Mouse (Mus musculus): ENCODE results near the gene Vmn2r46. TPM values are rescaled to one million over a fixed set of nuclear protein-coding genes. Genes with fewer than 3 reads are reported as not detected.
"Not testable (repeated sequence)": the region's sequence is repeated elsewhere in the genome, so short reads cannot be mapped to it uniquely, and the experiment has no call there.

Vmn2r46 gene
- not detected in 2 replicates for polyA plus RNA-seq (2014; fragmentation: Nextera tagmentation; extraction: Ambion mirVana)

DNA sequence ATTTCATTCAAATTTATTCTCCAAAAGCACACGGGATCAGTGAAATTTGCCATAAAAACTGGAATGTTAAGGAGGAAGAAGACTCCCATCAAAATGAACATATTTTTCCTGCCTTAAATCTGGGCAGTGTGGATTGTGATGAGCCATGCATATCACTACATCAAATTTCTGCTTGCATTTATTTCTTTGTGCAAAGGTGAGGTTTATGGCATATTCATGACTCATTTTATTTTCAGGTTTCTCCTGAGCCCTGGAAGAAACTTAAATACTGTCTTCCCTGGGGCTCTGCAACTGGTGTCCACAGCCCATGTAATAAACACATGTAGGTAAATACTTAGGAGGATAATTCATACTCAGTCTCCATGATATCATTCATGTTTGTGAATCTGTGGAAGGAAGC is at the start of gene Vmn2r46:
Gene Vmn2r46, minus strand, starts transcription at position 101 of the 400 bp plus-strand sequence.
- not testable (repeated sequence) for H3K4me2 ChIP-seq (replicated peaks; ENCODE audit: low read depth, low read length); H3K4me3 ChIP-seq (ENCODE audit: low read depth, low read length); H3K9ac ChIP-seq (replicated peaks; ENCODE audit: low read depth, low read length); H3K27ac ChIP-seq (ENCODE audit: low read length); H3K9me3 ChIP-seq (ENCODE audit: control insufficient read depth, low read depth, low read length); H3K36me3 ChIP-seq (ENCODE audit: control insufficient read depth, insufficient read depth, low read length); ATAC-seq (ENCODE audit: insufficient number of reproducible peaks, insufficient read depth, low FRiP score, low read depth); H3K4me1 ChIP-seq (ENCODE audit: control insufficient read depth, insufficient read depth, low read length); H3K27me3 ChIP-seq (ENCODE audit: control insufficient read depth, insufficient read depth, low read length)
- no CpG with 5 or more reads among the region's 1 CpGs for WGBS

Other genes starting within 250 kb of the Vmn2r46 start
- not detected in 2 replicates for gene Vmn2r47, start 70.8 kb upstream of the Vmn2r46 start, polyA plus RNA-seq (2014; fragmentation: Nextera tagmentation; extraction: Ambion mirVana)
- not detected in 2 replicates for gene Vmn2r48, start 183.0 kb upstream of the Vmn2r46 start, polyA plus RNA-seq (2014; fragmentation: Nextera tagmentation; extraction: Ambion mirVana)
- not detected in 2 replicates for gene Vmn2r49, start 221.7 kb upstream of the Vmn2r46 start, polyA plus RNA-seq (2014; fragmentation: Nextera tagmentation; extraction: Ambion mirVana)